Mouse (Mus musculus): ENCODE measurements around the gene Efl1. TPM values are rescaled to one million over a fixed set of nuclear protein-coding genes. Genes with fewer than 3 reads are reported as not detected.

Efl1 gene
- total RNA-seq (2012; rRNA removed) (11.5 and 12.6 TPM in 2 replicates), polyA plus RNA-seq (2012; ENCODE audit: insufficient read depth in 1 of 2, insufficient read length in 2 of 2, low read depth in 1 of 2, low replicate concordance in 2 of 2, missing spikeins in 1 of 2) (10 to 100 TPM in 1 of 2 experiments, not detected in 1; 15.6 TPM)

- peak within 1 kb of the TSS; percentile 38 for H3K27ac ChIP-seq (ENCODE audit: control insufficient read depth, low read depth, low read length)
- no peaks in the 10 kb centered on the region for H3K9me3 ChIP-seq (replicated peaks; ENCODE audit: insufficient read depth, low read length)
- H3K36me3 ChIP-seq (ENCODE audit: control insufficient read depth in 1 of 2, insufficient read depth in 2 of 2, low read length in 2 of 2), result peaks cover 0 to 12% of the 10 kb centered on the region in 2 experiments; a peak in 3 of 4 replicates
- peak; percentile 96 for DNase-seq (ENCODE audit: low read depth, low spot score)
- peak within 1 kb of the TSS; percentile 86 to 94 for H3K4me3 ChIP-seq (ENCODE audit: control insufficient read depth in 1 of 2, insufficient read depth in 1 of 2, low read depth in 2 of 2, low read length in 2 of 2)
- peak within 1 kb of the TSS; percentile 77 for H3K9ac ChIP-seq (ENCODE audit: control insufficient read depth, low read depth, low read length, poor library complexity, severe bottlenecking)
- TF ChIP-seq EP300 (IDR thresholded peaks at IDR 0.05; ENCODE audit: low read depth in 1 of 2, low read length in 2 of 2) (no peak), USF1 (IDR thresholded peaks at IDR 0.05; ENCODE audit: low read depth, low read length) (peak; percentile 69; the same call in 1 of the 2 replicates), POLR2A (IDR thresholded peaks at IDR 0.05; ENCODE audit: control insufficient read depth in 1 of 2, insufficient read depth in 1 of 2, low read depth in 1 of 2, low read length in 2 of 2, poor library complexity in 1 of 2) (peak; percentile 65 to 66; a peak in 3 of 4 replicates), GATA1 (IDR thresholded peaks at IDR 0.05; ENCODE audit: low read depth, low read length) (no peak), MAZ (IDR thresholded peaks at IDR 0.05; ENCODE audit: low read depth, low read length) (no peak), MXI1 (IDR thresholded peaks at IDR 0.05; ENCODE audit: low read depth, low read length) (peak; percentile 98), MAX (IDR thresholded peaks at IDR 0.05; ENCODE audit: low read length) (peak; percentile 53; the same call in 1 of the 2 replicates), SMC3 (IDR thresholded peaks at IDR 0.05; ENCODE audit: low read depth, low read length) (no peak), JUND (IDR thresholded peaks at IDR 0.05; ENCODE audit: low read depth, low read length) (no peak), GABPA (IDR thresholded peaks at IDR 0.05; ENCODE audit: low read depth, low read length) (no peak), SIN3A (IDR thresholded peaks at IDR 0.05; ENCODE audit: low read length) (peak; percentile 98), ELF1 (IDR thresholded peaks at IDR 0.05; ENCODE audit: low read depth, low read length) (peak; percentile 86), HCFC1 (IDR thresholded peaks at IDR 0.05; ENCODE audit: low read depth, low read length) (peak; percentile 87), KAT2A (conservative IDR thresholded peaks at IDR 0.05; ENCODE audit: low read depth, low read length) (no peak; the same call in 1 of the 2 replicates), NELFE (IDR thresholded peaks at IDR 0.05; ENCODE audit: low read depth, low read length) (peak; percentile 57), MYB (IDR thresholded peaks at IDR 0.05; ENCODE audit: low read depth, low read length) (no peak), TBP (IDR thresholded peaks at IDR 0.05; ENCODE audit: low read depth, low read length) (0 out of 2 replicates have a peak, but pooled peaks have one; percentile 10), MYC (IDR thresholded peaks at IDR 0.05; ENCODE audit: low read depth, low read length) (0 out of 2 replicates have a peak, but pooled peaks have one; percentile 28), NRF1 (IDR thresholded peaks at IDR 0.05; ENCODE audit: insufficient read depth, low read depth, low read length, poor library complexity, severe bottlenecking) (0 out of 2 replicates have a peak, but pooled peaks have one; percentile 9), RCOR1 (IDR thresholded peaks at IDR 0.05; ENCODE audit: low read depth, low read length) (0 out of 2 replicates have a peak, but pooled peaks have one; percentile 20), CHD2 (IDR thresholded peaks at IDR 0.05; ENCODE audit: low read length) (peak; percentile 31; the same call in 1 of the 2 replicates), UBTF (IDR thresholded peaks at IDR 0.05; ENCODE audit: borderline replicate concordance, insufficient read depth, low read depth, low read length) (no peak)
- H3K4me1 ChIP-seq (ENCODE audit: control insufficient read depth in 1 of 2, insufficient read depth in 2 of 2, low read length in 2 of 2), result no peaks in the 10 kb centered on the region; a peak in 1 of 4 replicates
- H3K79me2 ChIP-seq (ENCODE audit: control insufficient read depth, insufficient read depth, low read length, poor library complexity), result peaks cover 16% of the 10 kb centered on the region
- no peaks in the 10 kb centered on the region for H3K27me3 ChIP-seq (ENCODE audit: control insufficient read depth in 1 of 2, insufficient read depth in 2 of 2, low read length in 2 of 2)
Measured at GRCm38 (mm10) chr7:82648353-82649080, at the start of gene Efl1, which contains the start of gene Saxo2. TSS of gene Efl1 (plus strand) at chr7:82648614. TSS of gene Saxo2 (minus strand) at chr7:82648528.

Data from MEL (cell line).